Comparison of ENCODE assay signal across 8 mouse cellular contexts in the genomic region with DNA sequence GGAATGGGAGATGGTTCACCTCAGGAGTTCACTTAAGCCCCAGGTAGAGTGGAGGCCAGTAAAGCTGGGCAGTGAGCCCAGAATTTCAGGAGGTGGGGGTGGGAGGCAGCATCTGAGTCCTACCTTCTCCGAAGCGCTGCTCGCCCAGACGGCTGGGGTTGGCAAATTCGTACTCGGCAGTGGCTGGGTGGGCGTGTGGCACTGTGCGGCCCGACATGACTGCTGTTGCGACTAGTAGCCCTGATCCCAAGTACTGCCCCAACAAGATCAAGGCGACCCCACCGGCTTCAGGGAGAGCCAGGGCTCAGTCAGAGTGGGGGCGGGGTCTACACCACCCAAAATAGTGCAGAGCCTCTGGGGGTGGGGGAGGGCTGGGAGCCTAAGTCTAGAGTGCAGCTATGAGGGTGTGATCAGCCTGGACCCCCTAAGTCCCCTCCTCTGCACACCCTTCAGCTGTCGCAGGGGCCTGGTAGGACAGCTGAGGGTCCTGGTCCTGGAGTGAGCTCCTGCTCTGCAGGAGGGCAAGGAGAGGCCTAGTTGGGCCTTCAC. TPM values are rescaled to one million over a fixed set of nuclear protein-coding genes. Genes with fewer than 3 reads are reported as not detected.
A peak's percentile ranks its signal among the peaks of the same experiment; 100 is the strongest.
DNase-seq lines count a peak whose midpoint lies in the region; ATAC-seq lines count a peak whose summit lies in the region.

A gene (minus strand): TSS at position 301 of the 549 bp plus-strand sequence.

- H3K27me3 ChIP-seq in limb, embryonic 11.5 days (ENCODE audit: control insufficient read depth, insufficient read depth, low read length), result no peaks in the 10 kb centered on the region

- H3K4me1 ChIP-seq in limb, embryonic 11.5 days (ENCODE audit: control insufficient read depth, insufficient read depth, low read length), result no peaks in the 10 kb centered on the region

- no peak within 1 kb of the TSS for H3K27ac ChIP-seq in limb, embryonic 11.5 days (replicated peaks; ENCODE audit: low read depth, low read length)

- WGBS in limb, embryonic 11.5 days, result 65% methylated on average over 14 of the region's 14 CpGs

- H3K4me2 ChIP-seq in limb, embryonic 11.5 days (ENCODE audit: low read depth, severe bottlenecking), result no peak within 1 kb of the TSS

- no peak within 1 kb of the TSS for H3K4me3 ChIP-seq in limb, embryonic 11.5 days (ENCODE audit: low read depth, low read length)

- H3K36me3 ChIP-seq in limb, embryonic 11.5 days (ENCODE audit: control insufficient read depth, insufficient read depth, low read length), result no peaks in the 10 kb centered on the region

- H3K9ac ChIP-seq in limb, embryonic 11.5 days (ENCODE audit: low read length), result no peak within 1 kb of the TSS

- ATAC-seq in limb, embryonic 11.5 days (ENCODE audit: insufficient number of reproducible peaks, low FRiP score, low TSS enrichment, low read depth), result 0 out of 2 replicates have a peak, but pooled peaks have one; percentile 35

- DNase-seq in adrenal gland, postnatal 10 days, result peak; percentile 19
- no peak for DNase-seq in adrenal gland, postnatal 36 days
- peak; percentile 79 for DNase-seq in 3134 (ENCODE audit: extremely low read depth, insufficient read length, low spot score)
- DNase-seq in heart, adult 18-20 months, result peak; percentile 63 to 79
- no peak for DNase-seq in limb, embryonic 11.5 days (ENCODE audit: low spot score)
- no peak for DNase-seq in Muller cell, postnatal 12 days (ENCODE audit: inconsistent ontology term)
- no peak for DNase-seq in layer of hippocampus, adult 8-10 months (ENCODE audit: low spot score in 2 of 2)
- DNase-seq in right cerebral cortex, adult 2 months (ENCODE audit: low spot score in 2 of 2), result no peak

- no peaks in the 10 kb centered on the region for H3K9me3 ChIP-seq in limb, embryonic 11.5 days (ENCODE audit: control insufficient read depth, low read length)

RNA-seq across cellular contexts. Expression of the gene that starts here (rescaled TPM):
- total RNA-seq in adrenal gland, postnatal 10 days (2021), result 10 to 100 TPM in 1 of 2 experiments, 1 to 10 TPM in 1; 5.1 to 13.5 TPM
- total RNA-seq in adrenal gland, postnatal 36 days (2021), result 1 to 10 TPM; 1.5 to 2.2 TPM
- 100 to 1,000 TPM; 136 to 143 TPM for total RNA-seq in heart, adult 18-20 months (2021)
- polyA plus RNA-seq in limb, embryonic 11.5 days (2014; fragmentation: Nextera tagmentation; extraction: Ambion mirVana), result 3.1 and 3.5 TPM in 2 replicates
- total RNA-seq in layer of hippocampus, adult 8-10 months (2022), result 1 to 10 TPM in 2 of 4 experiments, under 1 TPM in 1, not detected in 1; 0.91 to 2.1 (median 1.5) TPM

Comparison
In these comparisons a context has a peak if more than half of its experiments do, and no peak if none do; other contexts are left out.
1. RNA of the gene that starts here (total RNA-seq): 136 to 143 TPM in heart, adult 18-20 months; 5.1 to 13.5 TPM in adrenal gland, postnatal 10 days, 1.5 to 2.2 TPM in adrenal gland, postnatal 36 days and 0.91 to 2.1 TPM in layer of hippocampus, adult 8-10 months; every median in the first group is over 4 times any median in the second.
2. DNase-seq: peak in adrenal gland, postnatal 10 days (single experiment), 3134 (single experiment) and heart, adult 18-20 months (2 of 2); none in adrenal gland, postnatal 36 days (0 of 2), limb, embryonic 11.5 days (single experiment), Muller cell, postnatal 12 days (single experiment), layer of hippocampus, adult 8-10 months (0 of 2) and right cerebral cortex, adult 2 months (0 of 2).